Mouse (Mus musculus): Measurements from ENCODE around the gene Gprc6a. TPM values are rescaled to one million over a fixed set of nuclear protein-coding genes. Genes with fewer than 3 reads are reported as not detected.

Gprc6a gene
- polyA plus RNA-seq, 2 experiments = not detected

DNA sequence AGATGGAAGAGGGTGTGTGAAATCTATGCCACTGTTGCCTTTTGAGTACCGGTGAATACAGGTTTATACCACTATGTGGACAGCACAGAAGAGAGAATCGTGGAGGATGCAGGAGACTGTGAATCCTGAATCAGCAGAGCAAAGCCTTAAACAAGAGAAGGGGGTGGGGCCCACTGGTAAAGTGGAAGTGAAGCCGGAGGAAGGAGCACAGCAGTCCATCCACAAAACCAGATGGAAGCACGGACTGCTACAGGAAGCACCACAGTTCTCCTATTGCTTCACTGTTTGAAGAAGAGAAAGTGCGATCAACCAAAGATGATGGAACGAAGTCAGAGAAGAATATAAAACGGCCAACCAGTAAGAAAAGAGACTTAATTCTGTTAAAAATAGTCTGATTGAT, 11.1 kb downstream of the Gprc6a start:
- Histone ChIP-seq H3K4me3 (ENCODE audit: insufficient read depth in 1 of 2, low read depth in 2 of 2, low read length in 2 of 2) (no peak overlapping the region), H3K27ac (no peak overlapping the region), H3K9ac (replicated peaks) (no peak overlapping the region), H3K4me2 (ENCODE audit: low read depth) (no peak overlapping the region), H3K4me1 (replicated peaks; ENCODE audit: control insufficient read depth in 2 of 2, insufficient read depth in 2 of 2, low read length in 1 of 2) (no peaks in the 10 kb centered on the region), H3K9me3 (ENCODE audit: control insufficient read depth, low read length) (no peaks in the 10 kb centered on the region), H3K36me3 (replicated peaks; ENCODE audit: control insufficient read depth, insufficient read depth, low read depth) (no peaks in the 10 kb centered on the region), H3K27me3 (ENCODE audit: control insufficient read depth, insufficient read depth, low read length) (no peaks in the 10 kb centered on the region)
- ATAC-seq (ENCODE audit: insufficient read depth) (no peak), DNase-seq (ENCODE audit: low read depth in 3 of 3, low spot score in 3 of 3) (no peak)
- WGBS (ENCODE audit: insufficient replicate concordance) = 48% methylated on average over 7 of the region's 7 CpGs
- TF ChIP-seq EP300 (IDR thresholded peaks at IDR 0.05; ENCODE audit: low read depth) (no peak), CTCF (IDR thresholded peaks at IDR 0.05; ENCODE audit: low read depth) (no peak)

DNA sequence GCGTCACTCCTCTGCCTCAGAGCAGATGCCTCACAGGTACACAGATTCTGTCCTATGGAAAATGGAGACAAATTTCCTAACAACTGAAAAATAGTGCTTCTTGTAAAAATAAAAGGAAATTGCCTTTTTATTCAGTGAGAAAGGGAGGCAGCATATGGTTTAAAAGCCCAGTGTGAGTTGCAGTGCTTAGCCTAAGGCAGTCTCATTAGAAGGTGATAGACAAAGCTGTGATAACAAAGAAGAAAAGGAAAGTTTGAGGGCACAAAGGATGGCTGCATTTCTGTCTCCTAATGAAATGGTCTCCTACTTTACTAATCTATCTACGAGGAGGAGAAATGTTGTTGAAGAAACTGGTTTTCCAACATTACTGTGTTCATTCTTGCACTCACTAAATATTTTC, 12.7 kb downstream of the Gprc6a start:
- 57% methylated on average over 2 of the region's 2 CpGs for WGBS (ENCODE audit: insufficient replicate concordance)
- H3K27ac ChIP-seq = no peak overlapping the region
- TF ChIP-seq CTCF (IDR thresholded peaks at IDR 0.05; ENCODE audit: low read depth) (no peak), EP300 (IDR thresholded peaks at IDR 0.05; ENCODE audit: low read depth) (no peak)
- H3K4me2 ChIP-seq (ENCODE audit: low read depth) = no peak overlapping the region
- H3K4me1 ChIP-seq (replicated peaks; ENCODE audit: control insufficient read depth in 2 of 2, insufficient read depth in 2 of 2, low read length in 1 of 2) = no peaks in the 10 kb centered on the region
- no peaks in the 10 kb centered on the region for H3K27me3 ChIP-seq (ENCODE audit: control insufficient read depth, insufficient read depth, low read length)
- no peaks in the 10 kb centered on the region for H3K36me3 ChIP-seq (replicated peaks; ENCODE audit: control insufficient read depth, insufficient read depth, low read depth)
- no peak for DNase-seq (ENCODE audit: low read depth in 3 of 3, low spot score in 3 of 3)
- H3K9me3 ChIP-seq (ENCODE audit: control insufficient read depth, low read length) = no peaks in the 10 kb centered on the region
- H3K4me3 ChIP-seq (ENCODE audit: insufficient read depth in 1 of 2, low read depth in 2 of 2, low read length in 2 of 2) = no peak overlapping the region
- H3K9ac ChIP-seq (replicated peaks) = no peak overlapping the region
- ATAC-seq (ENCODE audit: insufficient read depth) = no peak

DNA sequence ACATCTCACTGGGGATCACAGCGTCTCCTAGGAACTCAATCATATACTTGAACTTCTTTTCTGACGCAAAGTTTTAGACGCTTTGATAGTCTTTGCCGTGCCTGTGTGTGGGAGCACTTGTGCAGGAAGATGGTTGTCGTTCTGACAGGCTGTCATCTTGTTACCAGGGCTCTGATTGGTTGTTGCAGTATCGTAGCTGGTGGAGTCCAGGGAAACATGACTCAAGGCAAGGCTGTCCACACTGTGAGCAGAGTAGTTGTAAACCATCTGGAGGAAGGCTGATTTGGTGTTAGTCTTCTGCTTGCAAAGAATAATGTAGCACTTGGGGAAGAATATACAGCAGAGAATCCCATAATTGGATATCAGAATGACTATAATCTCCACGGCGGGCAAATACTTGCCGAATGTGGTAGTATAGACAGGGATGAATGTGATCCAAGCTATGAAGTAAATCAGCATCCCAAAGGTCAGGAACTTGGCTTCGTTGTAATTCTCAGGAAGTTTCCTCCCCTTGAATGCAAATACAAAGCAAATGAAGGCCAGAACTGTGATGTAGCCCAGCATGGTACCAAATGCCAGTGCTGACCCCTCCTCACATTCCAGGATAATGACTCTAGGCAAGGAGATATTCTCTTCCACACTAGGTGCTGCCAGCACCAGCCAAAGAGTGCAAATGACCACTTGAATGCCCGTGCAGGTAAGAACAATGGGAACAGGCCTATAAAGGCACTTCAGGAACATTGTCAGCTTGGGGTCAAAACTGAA, 16.3 kb downstream of the Gprc6a start:
- Histone ChIP-seq H3K9me3 (ENCODE audit: control insufficient read depth, low read length) (no peaks in the 10 kb centered on the region), H3K27me3 (ENCODE audit: control insufficient read depth, insufficient read depth, low read length) (no peaks in the 10 kb centered on the region), H3K4me1 (replicated peaks; ENCODE audit: control insufficient read depth in 2 of 2, insufficient read depth in 2 of 2, low read length in 1 of 2) (no peaks in the 10 kb centered on the region), H3K4me3 (ENCODE audit: insufficient read depth in 1 of 2, low read depth in 2 of 2, low read length in 2 of 2) (no peak overlapping the region), H3K36me3 (replicated peaks; ENCODE audit: control insufficient read depth, insufficient read depth, low read depth) (no peaks in the 10 kb centered on the region), H3K9ac (replicated peaks) (no peak overlapping the region), H3K4me2 (ENCODE audit: low read depth) (no peak overlapping the region), H3K27ac (no peak overlapping the region)
- WGBS (ENCODE audit: insufficient replicate concordance) = 62% methylated on average over 11 of the region's 11 CpGs
- DNase-seq (ENCODE audit: low read depth in 3 of 3, low spot score in 3 of 3) (no peak), ATAC-seq (ENCODE audit: insufficient read depth) (no peak)
- TF ChIP-seq CTCF (IDR thresholded peaks at IDR 0.05; ENCODE audit: low read depth) (no peak), EP300 (IDR thresholded peaks at IDR 0.05; ENCODE audit: low read depth) (no peak)

DNA sequence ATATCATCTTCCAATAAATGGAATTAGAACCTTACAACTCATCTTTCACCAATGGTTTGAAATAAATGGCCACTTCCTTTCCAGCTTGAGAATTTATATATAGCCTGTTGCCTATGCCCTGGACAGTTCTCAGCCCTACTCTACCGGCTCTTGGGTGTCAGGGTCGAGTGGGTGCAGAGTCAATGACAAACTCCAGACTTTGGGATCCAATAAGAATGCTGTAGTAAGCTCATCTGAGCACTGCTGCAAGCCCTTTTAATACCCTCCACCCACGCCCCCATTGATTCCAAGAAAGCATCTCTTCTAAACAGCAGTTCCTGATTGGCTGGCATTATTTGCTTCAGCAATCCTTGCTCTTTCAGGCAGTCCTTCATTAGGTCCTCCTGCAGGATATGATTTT, 17.8 kb downstream of the Gprc6a start:
- no peak for DNase-seq (ENCODE audit: low read depth in 3 of 3, low spot score in 3 of 3)
- Histone ChIP-seq H3K4me1 (replicated peaks; ENCODE audit: control insufficient read depth in 2 of 2, insufficient read depth in 2 of 2, low read length in 1 of 2) (no peaks in the 10 kb centered on the region), H3K9me3 (ENCODE audit: control insufficient read depth, low read length) (no peaks in the 10 kb centered on the region), H3K27ac (no peak overlapping the region), H3K36me3 (replicated peaks; ENCODE audit: control insufficient read depth, insufficient read depth, low read depth) (no peaks in the 10 kb centered on the region), H3K9ac (replicated peaks) (no peak overlapping the region), H3K27me3 (ENCODE audit: control insufficient read depth, insufficient read depth, low read length) (no peaks in the 10 kb centered on the region), H3K4me2 (ENCODE audit: low read depth) (no peak overlapping the region), H3K4me3 (ENCODE audit: insufficient read depth in 1 of 2, low read depth in 2 of 2, low read length in 2 of 2) (no peak overlapping the region)
- ATAC-seq (ENCODE audit: insufficient read depth) = no peak
- TF ChIP-seq EP300 (IDR thresholded peaks at IDR 0.05; ENCODE audit: low read depth) = no peak
- TF ChIP-seq CTCF (IDR thresholded peaks at IDR 0.05; ENCODE audit: low read depth) = no peak
- WGBS (ENCODE audit: insufficient replicate concordance) = 54% methylated on average over 3 of the region's 3 CpGs

DNA sequence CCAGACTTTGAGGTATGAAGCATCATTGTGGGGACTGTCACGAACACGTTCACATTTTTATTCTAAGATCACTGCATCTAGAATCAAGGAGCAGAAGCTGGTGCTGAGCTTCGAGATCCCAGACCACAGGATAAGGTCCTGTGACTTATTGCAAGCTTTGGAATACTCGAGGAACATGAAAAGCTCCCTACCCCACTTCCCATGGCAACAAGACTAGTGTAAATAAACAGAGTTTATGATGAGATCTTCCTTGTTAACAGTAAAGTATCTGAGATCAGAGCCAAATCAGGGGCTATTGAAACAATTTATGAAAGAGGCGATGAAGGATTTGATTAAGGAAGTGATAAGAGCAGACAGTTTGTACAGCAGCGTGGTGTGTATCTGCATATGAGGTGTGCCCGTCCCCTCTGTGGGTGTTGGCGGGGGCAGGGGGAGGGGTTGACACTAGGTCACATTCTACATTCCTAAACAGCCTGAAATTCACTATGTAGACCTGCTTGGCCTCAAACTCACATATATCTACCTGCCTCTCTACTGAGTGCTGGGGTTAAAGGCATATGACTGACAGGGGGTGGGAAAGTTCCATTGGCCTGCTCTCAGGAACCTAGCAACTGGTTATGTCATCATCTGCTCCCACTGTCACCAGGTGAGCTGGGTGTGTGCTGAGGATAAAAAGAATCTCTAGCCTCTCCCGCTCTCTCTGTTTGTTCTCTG, 19.1 kb downstream of the Gprc6a start:
- no peak overlapping the region for H3K9ac ChIP-seq (replicated peaks)
- no peak for TF ChIP-seq CTCF (IDR thresholded peaks at IDR 0.05; ENCODE audit: low read depth)
- 47% methylated on average over 9 of the region's 9 CpGs for WGBS (ENCODE audit: insufficient replicate concordance)
- H3K4me2 ChIP-seq (ENCODE audit: low read depth) = no peak overlapping the region
- H3K27me3 ChIP-seq (ENCODE audit: control insufficient read depth, insufficient read depth, low read length) = no peaks in the 10 kb centered on the region
- no peak overlapping the region for H3K4me3 ChIP-seq (ENCODE audit: insufficient read depth in 1 of 2, low read depth in 2 of 2, low read length in 2 of 2)
- H3K36me3 ChIP-seq (replicated peaks; ENCODE audit: control insufficient read depth, insufficient read depth, low read depth) = no peaks in the 10 kb centered on the region
- no peaks in the 10 kb centered on the region for H3K9me3 ChIP-seq (ENCODE audit: control insufficient read depth, low read length)
- H3K27ac ChIP-seq = no peak overlapping the region
- no peak for DNase-seq (ENCODE audit: low read depth in 3 of 3, low spot score in 3 of 3)
- H3K4me1 ChIP-seq (replicated peaks; ENCODE audit: control insufficient read depth in 2 of 2, insufficient read depth in 2 of 2, low read length in 1 of 2) = no peaks in the 10 kb centered on the region
- no peak for ATAC-seq (ENCODE audit: insufficient read depth)

All from liver, embryonic 14.5 days (tissue).